Mouse (Mus musculus) myocyte (in vitro differentiated cells): ENCODE results near the gene Npc2. TPM values are rescaled to one million over a fixed set of nuclear protein-coding genes. Genes with fewer than 3 reads are reported as not detected.

Experiments used
- H3K27me3 ChIP-seq: one replicate; pipeline ENCODE4 v1.6.1; 2011; ENCODE audit not compliant: control insufficient read depth, insufficient read depth, insufficient read length
- H3K36me3 ChIP-seq: one replicate; pipeline ENCODE4 v1.6.1; 2011; ENCODE audit not compliant: control insufficient read depth, insufficient read depth
- H3K4me2 ChIP-seq: one replicate; pipeline ENCODE4 v1.6.1; 2011; ENCODE audit warnings: low read depth, control low read depth
- H3K4me3 ChIP-seq: one replicate; pipeline ENCODE4 v1.5.1; 2011; ENCODE audit warnings: mild to moderate bottlenecking, control low read depth, moderate library complexity
- H3K79me2 ChIP-seq: one replicate; pipeline ENCODE4 v1.6.1; 2011; ENCODE audit not compliant: control insufficient read depth, insufficient read depth
- H3ac ChIP-seq: one replicate; pipeline ENCODE4 v1.6.1; 2011; ENCODE audit not compliant: control insufficient read depth, insufficient read length
- CEBPB ChIP-seq: IDR thresholded peaks from 2 replicates; pipeline ENCODE4 v1.6.1; 2011; ENCODE audit warnings: mild to moderate bottlenecking, moderate library complexity; ENCODE audit not compliant: poor library complexity, insufficient read depth, severe bottlenecking
- E2F4 ChIP-seq: IDR thresholded peaks from one replicate; pipeline ENCODE4 v1.6.1; 2011; ENCODE audit warnings: mild to moderate bottlenecking, control low read depth, moderate library complexity; ENCODE audit not compliant: insufficient read depth
- MAX ChIP-seq: IDR thresholded peaks from one replicate; pipeline ENCODE4 v1.6.1; 2011; ENCODE audit warnings: low read depth, mild to moderate bottlenecking, control low read depth
- MYOD1 ChIP-seq, 3 experiments: IDR thresholded peaks; one replicate each; pipeline ENCODE4 v1.6.1; 2011; ENCODE audit warnings: control low read depth in 2 of 3, low read depth in 2 of 3, mild to moderate bottlenecking in 2 of 3, moderate library complexity in 1 of 3; ENCODE audit not compliant: insufficient read length in 2 of 3, control insufficient read depth in 1 of 3
- MYOG ChIP-seq, 3 experiments: IDR thresholded peaks; one replicate each; pipeline ENCODE4 v1.6.1; 2011; ENCODE audit warnings: control low read depth in 2 of 3, low read depth in 2 of 3, mild to moderate bottlenecking in 2 of 3; ENCODE audit not compliant: insufficient read length in 2 of 3, control insufficient read depth in 1 of 3, insufficient read depth in 1 of 3
- POLR2A ChIP-seq: IDR thresholded peaks from one replicate; pipeline ENCODE4 v1.6.1; 2011; ENCODE audit warnings: low read depth, mild to moderate bottlenecking, control low read depth, moderate library complexity; ENCODE audit not compliant: insufficient read length
- POLR2AphosphoS2 ChIP-seq: IDR thresholded peaks from one replicate; pipeline ENCODE4 v1.6.1; 2011; ENCODE audit warnings: low read depth, control low read depth; ENCODE audit not compliant: insufficient read length
- REST ChIP-seq: IDR thresholded peaks from one replicate; pipeline ENCODE4 v1.6.1; 2011; ENCODE audit warnings: mild to moderate bottlenecking, control low read depth, moderate library complexity; ENCODE audit not compliant: insufficient read depth, insufficient read length
- SRF ChIP-seq: IDR thresholded peaks from one replicate; pipeline ENCODE4 v1.6.1; 2011; ENCODE audit warnings: low read depth; ENCODE audit not compliant: control insufficient read depth, insufficient read length
- TCF12 ChIP-seq: IDR thresholded peaks from one replicate; pipeline ENCODE4 v1.6.1; 2011; ENCODE audit warnings: mild to moderate bottlenecking, control low read depth; ENCODE audit not compliant: poor library complexity, insufficient read depth, severe bottlenecking
- TCF3 ChIP-seq: IDR thresholded peaks from one replicate; pipeline ENCODE4 v1.6.1; 2011; ENCODE audit warnings: low read depth, control low read depth; ENCODE audit not compliant: insufficient read length
- USF1 ChIP-seq: IDR thresholded peaks from one replicate; pipeline ENCODE4 v1.6.1; 2011; ENCODE audit warnings: low read depth, mild to moderate bottlenecking, control low read depth, moderate library complexity
- polyA plus RNA-seq: library from polyadenylated mRNA; unstranded; fragments of >200 nt; fragmentation: generic; extraction: Trizol; gene quantifications from one replicate; pipeline ENCODE4 v1.2.1, GENCODE M21; 2012; ENCODE audit warnings: missing spikeins

The Npc2 gene
- polyA plus RNA-seq, 1 experiment, result 188 TPM

GRCm38 (mm10) chr12:84773476-84773875, 524 bp upstream of the Npc2 start:
- peak overlapping the region; percentile 71 for H3K4me3 ChIP-seq
- H3K36me3 ChIP-seq, result peaks cover 10% of the 10 kb centered on the region
- peak overlapping the region; percentile 39 for H3ac ChIP-seq
- TF ChIP-seq USF1, result no peak
- no peak for TF ChIP-seq POLR2A
- TF ChIP-seq TCF3, result no peak
- no peak for TF ChIP-seq TCF12
- TF ChIP-seq MYOG (IDR thresholded peaks at IDR 0.05; ENCODE audit: control insufficient read depth in 1 of 3, insufficient read depth in 1 of 3, insufficient read length in 2 of 3, low read depth in 2 of 3), result no peak
- no peak for TF ChIP-seq E2F4
- TF ChIP-seq MYOD1 (IDR thresholded peaks at IDR 0.05; ENCODE audit: control insufficient read depth in 1 of 3, insufficient read length in 2 of 3, low read depth in 2 of 3), result no peak
- no peak for TF ChIP-seq MAX
- no peak for TF ChIP-seq SRF
- TF ChIP-seq REST, result no peak
- peak overlapping the region; percentile 95 for H3K4me2 ChIP-seq
- no peaks in the 10 kb centered on the region for H3K27me3 ChIP-seq
- peaks cover 45% of the 10 kb centered on the region for H3K79me2 ChIP-seq

DNA sequence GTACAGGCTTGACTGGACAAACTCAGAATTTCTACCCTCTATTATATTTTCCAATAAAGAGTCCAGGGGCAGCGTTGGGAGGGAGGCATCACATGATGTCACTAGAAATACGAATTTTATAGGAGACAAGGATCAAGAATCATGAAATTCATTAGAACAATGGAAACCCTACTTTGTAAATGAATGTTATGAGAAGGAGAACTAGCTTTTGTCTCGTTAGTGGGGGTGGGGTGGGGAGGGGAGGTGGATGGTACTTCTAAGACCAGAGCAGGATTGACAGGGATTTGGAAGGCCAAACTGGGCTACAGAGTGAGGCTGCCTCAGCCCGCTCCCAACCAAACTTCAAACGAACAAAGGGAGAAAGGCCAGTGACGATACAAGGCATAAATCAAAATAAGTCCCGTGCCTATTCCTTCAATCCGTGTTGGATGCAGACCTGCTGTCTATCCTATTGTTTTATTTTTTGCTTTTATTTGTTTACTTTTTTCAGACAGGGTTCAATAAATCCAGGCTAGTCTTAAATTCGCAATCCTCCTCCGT, 901 bp downstream of the Npc2 start:
- peak overlapping the region; percentile 92 for H3K4me2 ChIP-seq
- no peak for TF ChIP-seq MYOG (IDR thresholded peaks at IDR 0.05; ENCODE audit: control insufficient read depth in 1 of 3, insufficient read depth in 1 of 3, insufficient read length in 2 of 3, low read depth in 2 of 3)
- no peak for TF ChIP-seq TCF3
- no peak for TF ChIP-seq USF1
- no peak for TF ChIP-seq MYOD1 (IDR thresholded peaks at IDR 0.05; ENCODE audit: control insufficient read depth in 1 of 3, insufficient read length in 2 of 3, low read depth in 2 of 3)
- no peak for TF ChIP-seq TCF12
- TF ChIP-seq REST, result no peak
- no peak for TF ChIP-seq CEBPB
- TF ChIP-seq POLR2A, result no peak
- TF ChIP-seq E2F4, result no peak
- TF ChIP-seq POLR2AphosphoS2, result no peak
- TF ChIP-seq MAX, result no peak
- no peak for TF ChIP-seq SRF
- H3K27me3 ChIP-seq, result no peaks in the 10 kb centered on the region
- H3K4me3 ChIP-seq, result peak overlapping the region; percentile 71
- peaks cover 60% of the 10 kb centered on the region for H3K79me2 ChIP-seq
- peaks cover 10% of the 10 kb centered on the region for H3K36me3 ChIP-seq
- peak overlapping the region; percentile 39 for H3ac ChIP-seq

DNA sequence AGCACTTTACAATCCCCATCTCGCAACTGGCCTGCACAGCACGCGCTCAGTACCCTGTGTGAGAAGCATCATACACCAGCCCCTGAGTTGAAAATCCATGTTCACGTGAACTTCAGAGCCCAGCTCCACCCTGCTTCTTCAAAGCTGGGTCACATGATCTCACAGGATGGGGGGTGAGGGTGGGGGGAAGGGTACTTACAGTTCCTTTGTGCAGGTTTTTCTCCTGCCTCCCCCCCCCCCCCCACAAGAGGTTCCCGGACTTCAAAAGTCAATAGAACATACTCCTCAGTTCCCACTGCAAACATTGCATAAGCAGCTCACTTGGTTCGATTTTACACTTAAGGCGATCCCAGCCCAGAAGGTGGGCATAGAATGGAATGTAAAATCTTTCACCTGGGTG, 3.3 kb downstream of the Npc2 start:
- Histone ChIP-seq H3K4me2 (no peak overlapping the region), H3K27me3 (no peaks in the 10 kb centered on the region), H3ac (no peak overlapping the region), H3K79me2 (peaks cover 64% of the 10 kb centered on the region), H3K4me3 (no peak overlapping the region), H3K36me3 (peaks cover 15% of the 10 kb centered on the region)
- TF ChIP-seq TCF3 (no peak), POLR2A (no peak), MAX (no peak), TCF12 (no peak)

DNA sequence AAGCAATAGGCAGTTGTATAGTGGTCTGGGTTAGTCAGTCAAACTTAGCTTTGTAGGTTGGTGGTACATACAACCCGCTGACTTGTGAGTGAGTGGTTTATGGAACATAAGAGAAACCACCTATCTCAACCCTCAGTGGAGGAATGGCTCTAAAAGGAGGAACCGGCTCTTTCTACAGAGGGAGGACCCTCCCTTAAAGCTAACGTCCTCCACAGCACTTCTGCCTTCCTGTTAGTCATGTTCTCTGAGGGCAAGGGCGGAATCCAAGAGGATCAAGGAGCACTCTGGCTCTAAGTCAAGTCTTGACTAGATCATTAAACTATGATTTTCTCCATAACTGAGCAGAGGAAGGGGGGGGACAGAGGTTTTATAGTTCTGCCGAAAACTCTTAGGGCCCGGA, 5.4 kb downstream of the Npc2 start:
- Histone ChIP-seq H3K4me2 (no peak overlapping the region), H3K36me3 (peaks cover 35% of the 10 kb centered on the region), H3K4me3 (no peak overlapping the region), H3K79me2 (peaks cover 65% of the 10 kb centered on the region), H3ac (no peak overlapping the region), H3K27me3 (no peaks in the 10 kb centered on the region)
- no peak for TF ChIP-seq MYOG (IDR thresholded peaks at IDR 0.05; ENCODE audit: control insufficient read depth in 1 of 3, insufficient read depth in 1 of 3, insufficient read length in 2 of 3, low read depth in 2 of 3)
- no peak for TF ChIP-seq POLR2AphosphoS2
- no peak for TF ChIP-seq POLR2A
- no peak for TF ChIP-seq REST
- no peak for TF ChIP-seq MYOD1 (IDR thresholded peaks at IDR 0.05; ENCODE audit: control insufficient read depth in 1 of 3, insufficient read length in 2 of 3, low read depth in 2 of 3)
- no peak for TF ChIP-seq TCF3
- no peak for TF ChIP-seq MAX

DNA sequence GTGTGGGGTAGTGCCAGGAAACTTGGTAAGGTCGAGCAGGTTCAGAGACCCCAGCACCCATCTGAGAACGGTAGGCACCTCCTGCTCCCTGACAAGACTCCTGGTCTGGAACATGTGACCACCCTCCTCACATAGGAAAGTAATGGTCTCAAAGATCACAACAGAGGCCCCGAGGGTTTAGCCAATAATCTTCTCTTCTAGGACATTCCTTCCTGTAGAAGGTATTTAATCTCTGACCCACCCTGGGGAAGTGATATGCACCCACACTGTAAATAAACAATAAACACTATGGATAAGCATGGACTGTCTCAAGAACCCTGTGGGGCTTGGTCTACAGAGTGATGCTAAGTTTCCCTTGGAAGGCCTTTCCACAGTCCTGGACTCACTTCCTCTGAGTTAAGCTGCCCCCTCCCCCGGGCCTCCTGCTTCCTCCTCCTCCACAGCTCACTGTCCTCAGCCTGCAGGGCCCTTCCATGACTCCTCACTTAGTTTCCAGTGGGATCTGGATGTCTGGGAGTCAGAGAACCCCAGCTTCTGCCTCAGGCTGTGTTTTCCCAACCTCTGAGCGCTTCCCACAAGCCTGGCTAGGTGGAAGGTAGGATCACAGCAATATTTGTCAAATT, 6.7 kb downstream of the Npc2 start:
- Histone ChIP-seq H3K36me3 (peaks cover 36% of the 10 kb centered on the region), H3K4me2 (no peak overlapping the region), H3K79me2 (peaks cover 58% of the 10 kb centered on the region), H3K27me3 (no peaks in the 10 kb centered on the region), H3K4me3 (no peak overlapping the region), H3ac (no peak overlapping the region)
- TF ChIP-seq E2F4, result no peak
- no peak for TF ChIP-seq POLR2A
- TF ChIP-seq MYOD1 (IDR thresholded peaks at IDR 0.05; ENCODE audit: control insufficient read depth in 1 of 3, insufficient read length in 2 of 3, low read depth in 2 of 3), result no peak
- no peak for TF ChIP-seq POLR2AphosphoS2
- TF ChIP-seq USF1, result no peak
- no peak for TF ChIP-seq CEBPB
- TF ChIP-seq TCF12, result no peak
- TF ChIP-seq REST, result no peak
- TF ChIP-seq MYOG (IDR thresholded peaks at IDR 0.05; ENCODE audit: control insufficient read depth in 1 of 3, insufficient read depth in 1 of 3, insufficient read length in 2 of 3, low read depth in 2 of 3), result no peak
- no peak for TF ChIP-seq SRF
- TF ChIP-seq TCF3, result no peak
- TF ChIP-seq MAX, result no peak
